Mouse (Mus musculus) limb, embryonic 14.5 days (tissue): ENCODE results near the gene Olfr1512. TPM values are rescaled to one million over a fixed set of nuclear protein-coding genes. Genes with fewer than 3 reads are reported as not detected.

Experiments
- ATAC-seq: fragments of 200-750 bp; cut with Nextera tagmentation; 2 replicates; pipeline ENCODE4 v1.8.0; 2017; ENCODE audit warnings: low read depth, moderate number of reproducible peaks, moderate TSS enrichment; ENCODE audit not compliant: low FRiP score
- DNase-seq: peaks from one replicate; pipeline ENCODE4 v3.0.0-alpha.2; 2015; ENCODE audit warnings: low spot score
- H3K27ac ChIP-seq: fragments of 300-500 bp; sonication (generic); replicated peaks from 2 replicates; pipeline ENCODE4 v1.5.1; 2014; ENCODE audit warnings: low read depth, mild to moderate bottlenecking, low read length, moderate library complexity, mixed read lengths
- H3K27me3 ChIP-seq: fragments of 300-500 bp; sonication (generic); 2 replicates; pipeline ENCODE4 v1.6.1; 2014; ENCODE audit warnings: low read length, mixed read lengths; ENCODE audit not compliant: control insufficient read depth, insufficient read depth
- H3K36me3 ChIP-seq: fragments of 300-500 bp; sonication (generic); 2 replicates; pipeline ENCODE4 v1.6.1; 2014; ENCODE audit warnings: mild to moderate bottlenecking, low read length, moderate library complexity, mixed read lengths; ENCODE audit not compliant: control insufficient read depth, insufficient read depth
- H3K4me1 ChIP-seq: fragments of 300-500 bp; sonication (generic); 2 replicates; pipeline ENCODE4 v1.6.1; 2014; ENCODE audit warnings: antibody characterized with exemption, low read length, mixed read lengths; ENCODE audit not compliant: control insufficient read depth, insufficient read depth
- H3K4me2 ChIP-seq: fragments of 300-500 bp; sonication (generic); replicated peaks from 2 replicates; pipeline ENCODE4 v1.6.1; 2014; ENCODE audit warnings: low read depth, mild to moderate bottlenecking, low read length, moderate library complexity; ENCODE audit not compliant: severe bottlenecking
- H3K4me3 ChIP-seq: fragments of 300-500 bp; sonication (generic); replicated peaks from 2 replicates; pipeline ENCODE4 v1.5.1; 2014; ENCODE audit warnings: low read length
- H3K9ac ChIP-seq: fragments of 300-500 bp; sonication (generic); 2 replicates; pipeline ENCODE4 v1.6.1; 2014; ENCODE audit warnings: mild to moderate bottlenecking, low read depth, low read length, moderate library complexity; ENCODE audit not compliant: severe bottlenecking
- H3K9me3 ChIP-seq: fragments of 300-500 bp; sonication (generic); 2 replicates; pipeline ENCODE4 v1.6.1; 2016; ENCODE audit warnings: low read length; ENCODE audit not compliant: control insufficient read depth
- POLR2A ChIP-seq: fragments of 200-500 bp; IDR thresholded peaks from 2 replicates; pipeline ENCODE4 v1.8.0; 2012; ENCODE audit warnings: inconsistent platforms, mild to moderate bottlenecking, moderate library complexity, borderline replicate concordance; ENCODE audit not compliant: insufficient read depth, insufficient read length; ENCODE audit errors: extremely low read depth
- WGBS: fragments of 180-500 bp; shearing (Covaris S2); extraction: QIAGEN DNeasy Blood & Tissue Kit; methylation state at CpG from one replicate; pipeline ENCODE4 v1.1.7; 2014; 5-methylcytosine and 5-hydroxymethylcytosine counted together
- polyA plus RNA-seq, 2 experiments: library from polyadenylated mRNA; depleted of rRNA in 1 of 2; stranded (reverse) in 1 of 2; unstranded in 1 of 2; fragments of >200 nt; fragmentation: Nextera tagmentation in 1 of 2; extraction: Ambion mirVana in 1 of 2; gene quantifications; 2 replicates each; pipeline versions ENCODE4 v1.2.1 to v1.2.3; 2012 to 2014

Gene Olfr1512
- polyA plus RNA-seq, 2 experiments: not detected

DNA sequence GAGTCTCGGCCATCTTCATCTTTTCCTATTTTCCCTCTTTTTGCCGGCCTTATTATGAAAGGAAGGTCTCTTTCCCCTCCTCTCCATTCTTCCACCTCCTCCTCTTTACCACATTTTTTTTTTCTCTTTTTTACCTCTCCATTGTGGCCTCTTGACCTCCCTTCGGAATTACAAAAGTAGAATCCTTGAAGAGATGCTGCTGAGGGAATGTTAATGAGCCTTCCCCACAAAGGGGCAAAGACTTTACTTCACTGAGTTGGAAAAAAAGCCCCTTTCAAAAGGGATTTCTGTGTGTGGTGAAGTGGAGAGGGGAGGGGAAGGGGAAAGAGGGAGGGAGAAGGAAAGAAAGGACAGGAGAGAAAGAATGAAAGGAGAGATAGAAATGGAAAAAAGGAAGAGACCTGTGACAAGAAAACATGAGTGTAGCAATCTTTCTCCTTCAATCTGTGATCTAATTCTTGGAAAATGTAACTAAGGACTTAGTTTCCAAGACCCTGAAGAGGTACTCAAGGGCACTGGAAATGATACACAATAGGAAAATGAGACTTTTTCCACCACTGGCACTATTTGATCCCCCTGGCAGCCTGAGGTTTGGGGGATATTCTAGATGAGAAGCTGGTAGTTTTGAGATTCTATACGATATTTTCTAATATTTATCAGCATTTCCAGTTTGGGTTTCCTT lies 47.8 kb downstream of the Olfr1512 start:
- Histone ChIP-seq H3K4me1 (no peaks in the 10 kb centered on the region), H3K9me3 (no peaks in the 10 kb centered on the region), H3K27ac (no peak overlapping the region), H3K9ac (no peak overlapping the region), H3K4me3 (no peak overlapping the region), H3K36me3 (no peaks in the 10 kb centered on the region), H3K4me2 (no peak overlapping the region), H3K27me3 (peaks cover 31% of the 10 kb centered on the region)
- no peak for ATAC-seq
- no peak for DNase-seq
- WGBS: 34% methylated on average over 4 of the region's 4 CpGs
- no peak for TF ChIP-seq POLR2A

- Histone ChIP-seq H3K27ac (no peak within 1 kb of the TSS), H3K4me1 (no peaks in the 10 kb centered on the region), H3K9me3 (no peaks in the 10 kb centered on the region), H3K9ac (peak within 1 kb of the TSS; percentile 44), H3K27me3 (peaks cover 31% of the 10 kb centered on the region), H3K4me3 (peak within 1 kb of the TSS; percentile 40), H3K36me3 (no peaks in the 10 kb centered on the region), H3K4me2 (peak within 1 kb of the TSS; percentile 68)
- no peak for DNase-seq
- 1% methylated on average over 26 of the region's 26 CpGs for WGBS
- TF ChIP-seq POLR2A: no peak
- ATAC-seq: peak; percentile 47; the same call in 1 of the 2 replicates
These were observed 50.8 kb downstream of the Olfr1512 start, which contains the start of gene Sall2 for GRCm38 (mm10) chr14:52327910-52328812. TSS of gene Sall2 (minus strand) at chr14:52328762.

DNA sequence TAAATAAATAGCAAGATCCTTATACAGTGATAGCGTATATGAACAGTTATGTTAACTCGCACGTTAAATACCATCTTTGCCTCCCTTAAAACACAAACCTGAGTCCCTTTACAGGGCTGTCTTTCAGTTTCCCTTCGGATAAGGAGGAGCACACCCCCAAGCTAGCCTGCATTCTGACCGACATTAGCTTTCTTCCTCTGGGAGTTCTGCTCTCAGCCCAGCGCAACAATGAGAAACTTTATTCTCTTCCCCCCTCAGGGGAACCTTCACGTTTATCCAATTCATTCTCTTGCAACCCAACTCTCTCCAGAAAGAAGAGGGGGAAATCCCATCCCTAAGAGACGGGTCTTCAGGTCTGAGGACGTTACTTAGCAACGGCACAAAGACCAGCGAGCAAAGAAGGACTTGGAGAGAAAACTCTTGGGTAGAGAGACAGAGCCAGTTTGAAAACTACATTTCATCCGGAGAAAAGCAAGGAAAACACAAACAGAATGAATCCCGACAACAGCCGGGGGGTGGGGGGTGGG lies 51.5 kb downstream of the Olfr1512 start:
- H3K27ac ChIP-seq: no peak overlapping the region
- peaks cover 31% of the 10 kb centered on the region for H3K27me3 ChIP-seq
- WGBS: 5% methylated on average over 14 of the region's 14 CpGs

DNA sequence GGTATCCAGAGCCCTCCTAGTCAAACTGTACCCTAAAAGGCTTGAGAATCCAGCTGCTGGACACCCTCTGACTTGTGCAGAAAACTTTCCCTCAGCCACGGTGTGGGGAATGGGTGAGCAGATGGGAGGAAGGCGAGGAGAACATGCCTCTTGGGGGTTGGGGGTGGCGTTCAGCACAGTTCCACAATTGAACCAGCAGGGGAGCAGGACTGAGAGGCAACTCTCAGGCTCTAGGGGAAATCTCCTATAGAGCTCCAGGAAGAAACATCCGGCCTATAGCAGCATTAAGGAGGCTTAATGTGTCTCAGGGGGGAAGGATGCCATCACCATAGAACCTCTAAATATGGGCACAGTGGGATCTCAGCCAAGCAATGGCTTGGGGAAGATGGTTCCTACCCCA lies 53.1 kb downstream of the Olfr1512 start:
- H3K4me2 ChIP-seq: no peak overlapping the region
- 9% methylated on average over 4 of the region's 4 CpGs for WGBS
- no peak for TF ChIP-seq POLR2A
- no peaks in the 10 kb centered on the region for H3K4me1 ChIP-seq
- peaks cover 31% of the 10 kb centered on the region for H3K27me3 ChIP-seq
- H3K27ac ChIP-seq: no peak overlapping the region
- H3K4me3 ChIP-seq: no peak overlapping the region
- H3K9ac ChIP-seq: no peak overlapping the region
- DNase-seq (peak; percentile 20), ATAC-seq (no peak)
- H3K36me3 ChIP-seq: no peaks in the 10 kb centered on the region
- H3K9me3 ChIP-seq: no peaks in the 10 kb centered on the region

More for the DNA sequence above, 51.5 kb downstream of the Olfr1512 start:
- Histone ChIP-seq H3K36me3 (no peaks in the 10 kb centered on the region), H3K4me2 (peak overlapping the region; percentile 68), H3K4me1 (no peaks in the 10 kb centered on the region), H3K9me3 (no peaks in the 10 kb centered on the region), H3K4me3 (peak overlapping the region; percentile 40), H3K9ac (peak overlapping the region; percentile 44)
- peak; percentile 62 for ATAC-seq
- no peak for TF ChIP-seq POLR2A
- peak; percentile 4 for DNase-seq

Other genes starting within 250 kb of the Olfr1512 start
- 34.5 and 41.5 TPM in 2 replicates for gene Supt16, start 181.8 kb downstream of the Olfr1512 start, polyA plus RNA-seq (2012; rRNA removed)
- gene Supt16, start 181.8 kb downstream of the Olfr1512 start, polyA plus RNA-seq (2014; fragmentation: Nextera tagmentation; extraction: Ambion mirVana): 56.0 and 58.7 TPM in 2 replicates
- gene Chd8, start 121.4 kb downstream of the Olfr1512 start, polyA plus RNA-seq (2012; rRNA removed): 52.4 and 57.6 TPM in 2 replicates
- gene Chd8, start 121.4 kb downstream of the Olfr1512 start, polyA plus RNA-seq (2014; fragmentation: Nextera tagmentation; extraction: Ambion mirVana): 50.0 and 52.6 TPM in 2 replicates
- gene Tox4, start 100.0 kb downstream of the Olfr1512 start, polyA plus RNA-seq (2012; rRNA removed): 36.5 and 50.0 TPM in 2 replicates
- 39.7 and 40.0 TPM in 2 replicates for gene Tox4, start 100.0 kb downstream of the Olfr1512 start, polyA plus RNA-seq (2014; fragmentation: Nextera tagmentation; extraction: Ambion mirVana)
- 29.5 and 35.3 TPM in 2 replicates for gene Rab2b, start 99.6 kb downstream of the Olfr1512 start, polyA plus RNA-seq (2012; rRNA removed)
- 21.4 and 24.7 TPM in 2 replicates for gene Rab2b, start 99.6 kb downstream of the Olfr1512 start, polyA plus RNA-seq (2014; fragmentation: Nextera tagmentation; extraction: Ambion mirVana)
- 41.9 and 43.1 TPM in 2 replicates for gene Mettl3, start 74.0 kb downstream of the Olfr1512 start, polyA plus RNA-seq (2012; rRNA removed)
- 36.7 and 40.8 TPM in 2 replicates for gene Mettl3, start 74.0 kb downstream of the Olfr1512 start, polyA plus RNA-seq (2014; fragmentation: Nextera tagmentation; extraction: Ambion mirVana)
- gene Sall2, start 50.4 kb downstream of the Olfr1512 start, polyA plus RNA-seq (2012; rRNA removed): 26.4 and 31.9 TPM in 2 replicates
- 18.9 and 21.5 TPM in 2 replicates for gene Sall2, start 50.4 kb downstream of the Olfr1512 start, polyA plus RNA-seq (2014; fragmentation: Nextera tagmentation; extraction: Ambion mirVana)
- gene Olfr1513, start 22.8 kb downstream of the Olfr1512 start, polyA plus RNA-seq (2012; rRNA removed): not detected in 2 replicates
- gene Olfr1513, start 22.8 kb downstream of the Olfr1512 start, polyA plus RNA-seq (2014; fragmentation: Nextera tagmentation; extraction: Ambion mirVana): not detected in 2 replicates
- gene Olfr1511, start 18.2 kb upstream of the Olfr1512 start, polyA plus RNA-seq (2012; rRNA removed): not detected in 2 replicates
- gene Olfr1511, start 18.2 kb upstream of the Olfr1512 start, polyA plus RNA-seq (2014; fragmentation: Nextera tagmentation; extraction: Ambion mirVana): not detected in 2 replicates
- gene Olfr1510, start 35.2 kb upstream of the Olfr1512 start, polyA plus RNA-seq (2012; rRNA removed): not detected in 2 replicates
- gene Olfr1510, start 35.2 kb upstream of the Olfr1512 start, polyA plus RNA-seq (2014; fragmentation: Nextera tagmentation; extraction: Ambion mirVana): not detected in 2 replicates
- not detected in 2 replicates for gene Olfr1509, start 63.8 kb upstream of the Olfr1512 start, polyA plus RNA-seq (2012; rRNA removed)
- gene Olfr1509, start 63.8 kb upstream of the Olfr1512 start, polyA plus RNA-seq (2014; fragmentation: Nextera tagmentation; extraction: Ambion mirVana): not detected in 2 replicates
- gene Olfr1508, start 88.3 kb upstream of the Olfr1512 start, polyA plus RNA-seq (2012; rRNA removed): 0.04 and 0.14 TPM in 2 replicates
- gene Olfr1508, start 88.3 kb upstream of the Olfr1512 start, polyA plus RNA-seq (2014; fragmentation: Nextera tagmentation; extraction: Ambion mirVana): 0.06 TPM in 1 of 2 replicates, not detected in the other
- 0.19 and 0.27 TPM in 2 replicates for gene Olfr1507, start 116.6 kb upstream of the Olfr1512 start, polyA plus RNA-seq (2012; rRNA removed)
- gene Olfr1507, start 116.6 kb upstream of the Olfr1512 start, polyA plus RNA-seq (2014; fragmentation: Nextera tagmentation; extraction: Ambion mirVana): 0.47 TPM in 1 of 2 replicates, not detected in the other